Mouse (Mus musculus) heart, adult 2 months (tissue): ENCODE measurements at regions not wholly inside any gene's neighbourhood (a gene's known extent, or its start where the extent isn't known, plus 50 kb on each side); places are given as distances from the start of the nearest gene placed in this dataset.
"Not testable (repeated sequence)": the region's sequence is repeated elsewhere in the genome, so short reads cannot be mapped to it uniquely, and the experiment has no call there.

Source experiments
- DNase-seq, 2 experiments: peaks; one replicate each; pipeline ENCODE4 v3.0.0; 2021
- H3K27ac ChIP-seq: fragments of 200-600 bp; 2 replicates; pipeline ENCODE4 v1.8.1; 2022
- H3K27me3 ChIP-seq: fragments of 200-500 bp; 2 replicates; pipeline ENCODE4 v1.6.1; 2012; ENCODE audit warnings: mild to moderate bottlenecking, low read length, inconsistent platforms, mixed read lengths; ENCODE audit not compliant: control insufficient read depth, insufficient read depth
- H3K36me3 ChIP-seq: fragments of 200-500 bp; 2 replicates; pipeline ENCODE4 v1.6.1; 2012; ENCODE audit warnings: low read length, inconsistent platforms; ENCODE audit not compliant: control insufficient read depth, insufficient read depth
- H3K4me1 ChIP-seq: fragments of 200-500 bp; 2 replicates; pipeline ENCODE4 v1.6.1; 2011; ENCODE audit warnings: low read length; ENCODE audit not compliant: control insufficient read depth, insufficient read depth
- H3K4me3 ChIP-seq: fragments of 200-600 bp; 2 replicates; pipeline ENCODE4 v1.8.1; 2022
- H3K79me2 ChIP-seq: fragments of 200-500 bp; replicated peaks from 2 replicates; pipeline ENCODE4 v1.6.1; 2012; ENCODE audit warnings: mild to moderate bottlenecking, inconsistent platforms, low read length, moderate library complexity, mixed read lengths; ENCODE audit not compliant: control insufficient read depth, insufficient read depth
- H3K9ac ChIP-seq: fragments of 200-500 bp; 2 replicates; pipeline ENCODE4 v1.6.1; 2012; ENCODE audit warnings: low read depth, mild to moderate bottlenecking, control low read depth, inconsistent platforms, low read length, mixed read lengths
- CTCF ChIP-seq: fragments of 200-600 bp; IDR thresholded peaks from 2 replicates; pipeline ENCODE4 v1.8.1; 2022; ENCODE audit warnings: antibody characterized with exemption, mild to moderate bottlenecking, moderate library complexity
- EP300 ChIP-seq: fragments of 200-500 bp; IDR thresholded peaks from 2 replicates; pipeline ENCODE4 v1.6.1; 2011; ENCODE audit warnings: low read depth, low read length, control low read depth; ENCODE audit not compliant: insufficient read depth
- POLR2A ChIP-seq: fragments of 200-500 bp; IDR thresholded peaks from 2 replicates; pipeline ENCODE4 v1.6.1; 2011; ENCODE audit warnings: mild to moderate bottlenecking, low read depth, low read length, control low read depth; ENCODE audit not compliant: insufficient read depth
- whole genome bisulfite sequencing: fragments of 180-500 bp; shearing (Covaris S2); methylation state at CpG from one replicate; pipeline ENCODE4 v1.1.7; 2018; 5-methylcytosine and 5-hydroxymethylcytosine counted together
- intact Hi-C: fragments of 180-260 bp; cut with DNase I; formaldehyde crosslinking; loops from one replicate; pipeline ENCODE4 v1.15.1; 2025

GRCm38 (mm10) chr1:95468772-95469171 lies 155.3 kb downstream of the Fam174a start:
- no peak overlapping the region for H3K27ac ChIP-seq
- intact Hi-C loops = no loop called here
- H3K9ac ChIP-seq = no peak overlapping the region
- no peak for DNase-seq
- H3K4me1 ChIP-seq = no peaks in the 10 kb centered on the region; the same call in 1 of the 2 replicates
- H3K79me2 ChIP-seq = no peaks in the 10 kb centered on the region
- no peak for TF ChIP-seq CTCF
- TF ChIP-seq EP300 = no peak
- no peak for TF ChIP-seq POLR2A
- no peaks in the 10 kb centered on the region for H3K36me3 ChIP-seq
- WGBS = 78% methylated on average over 2 of the region's 2 CpGs
- no peaks in the 10 kb centered on the region for H3K27me3 ChIP-seq
- no peak overlapping the region for H3K4me3 ChIP-seq

DNA sequence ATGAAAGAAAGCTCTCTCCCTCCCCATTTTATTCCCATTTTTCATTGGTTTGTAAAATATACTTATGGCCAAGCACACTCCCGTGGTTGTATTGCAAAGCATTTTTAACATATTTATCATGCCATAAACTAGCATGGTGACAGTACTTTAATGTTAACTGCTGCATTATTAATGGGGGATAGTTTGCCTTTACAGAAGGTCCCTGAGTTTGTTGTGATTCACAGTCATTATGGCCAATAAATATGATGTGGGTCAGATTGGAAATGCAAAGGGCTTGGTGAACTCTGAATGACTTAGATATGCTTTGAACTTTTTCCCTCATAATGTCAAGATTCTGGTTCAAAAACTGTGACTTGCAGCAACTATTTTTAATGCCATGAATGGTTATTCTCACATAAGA lies 157.1 kb downstream of the Fam174a start:
- H3K27me3 ChIP-seq = no peaks in the 10 kb centered on the region
- no peak overlapping the region for H3K27ac ChIP-seq
- intact Hi-C loops = no loop called here
- H3K9ac ChIP-seq = no peak overlapping the region
- H3K36me3 ChIP-seq = no peaks in the 10 kb centered on the region
- TF ChIP-seq EP300 = no peak
- TF ChIP-seq POLR2A = no peak
- TF ChIP-seq CTCF = no peak
- no peak overlapping the region for H3K4me3 ChIP-seq
- no peaks in the 10 kb centered on the region for H3K79me2 ChIP-seq
- DNase-seq = no peak
- WGBS = 65% methylated on average over 1 of the region's 1 CpGs
- H3K4me1 ChIP-seq = no peaks in the 10 kb centered on the region; the same call in 1 of the 2 replicates

GRCm38 (mm10) chr1:95493004-95493403 lies 174.4 kb downstream of the St8sia4 start:
- intact Hi-C loops = no loop called here
- H3K79me2 ChIP-seq = no peaks in the 10 kb centered on the region
- H3K4me1 ChIP-seq = no peaks in the 10 kb centered on the region
- no peaks in the 10 kb centered on the region for H3K36me3 ChIP-seq
- no peak for DNase-seq
- H3K27me3 ChIP-seq = no peaks in the 10 kb centered on the region
- no peak for TF ChIP-seq EP300
- TF ChIP-seq CTCF = no peak
- no peak for TF ChIP-seq POLR2A
- no peak overlapping the region for H3K27ac ChIP-seq
- H3K9ac ChIP-seq = no peak overlapping the region
- no peak overlapping the region for H3K4me3 ChIP-seq

- H3K4me1 ChIP-seq, H3K79me2 ChIP-seq, H3K36me3 ChIP-seq, DNase-seq, H3K27me3 ChIP-seq, H3K9ac ChIP-seq, intact Hi-C loops, H3K27ac ChIP-seq, H3K4me3 ChIP-seq: not testable (repeated sequence)
Measured at GRCm38 (mm10) chr1:95500671-95501070, 166.7 kb downstream of the St8sia4 start.

- H3K9ac ChIP-seq = no peak overlapping the region
- no peaks in the 10 kb centered on the region for H3K27me3 ChIP-seq
- WGBS = 89% methylated on average over 2 of the region's 2 CpGs
- intact Hi-C loops = no loop called here
- no peaks in the 10 kb centered on the region for H3K79me2 ChIP-seq
- no peaks in the 10 kb centered on the region for H3K36me3 ChIP-seq
- H3K4me1 ChIP-seq = no peaks in the 10 kb centered on the region
- no peak overlapping the region for H3K4me3 ChIP-seq
- no peak for DNase-seq
- TF ChIP-seq EP300 (no peak), POLR2A (no peak), CTCF (no peak)
- no peak overlapping the region for H3K27ac ChIP-seq
Measured at GRCm38 (mm10) chr1:95508718-95509117, 158.7 kb downstream of the St8sia4 start.

DNA sequence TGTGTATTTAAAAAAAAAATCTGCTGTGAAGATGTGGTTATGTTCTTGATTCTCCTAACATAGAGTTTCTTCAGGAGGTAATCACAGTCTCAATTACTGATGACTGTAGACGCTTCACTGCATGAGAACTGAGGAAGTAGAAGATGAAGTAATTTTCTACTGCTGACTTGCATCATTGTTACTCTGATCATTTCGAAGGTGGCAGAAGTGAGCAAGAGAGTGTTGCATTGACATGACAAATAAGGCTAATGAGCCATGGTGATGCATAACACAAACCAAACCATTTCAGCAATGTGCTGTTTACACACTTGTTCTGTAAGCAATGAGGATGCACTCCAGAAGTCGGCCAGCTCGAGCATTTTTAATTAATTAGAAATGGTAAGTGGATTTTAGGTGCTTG lies 138.6 kb downstream of the St8sia4 start:
- no peak overlapping the region for H3K27ac ChIP-seq
- no peaks in the 10 kb centered on the region for H3K4me1 ChIP-seq
- H3K4me3 ChIP-seq = no peak overlapping the region
- intact Hi-C loops = no loop called here
- DNase-seq = no peak
- TF ChIP-seq CTCF (no peak), EP300 (no peak), POLR2A (no peak)
- WGBS = 65% methylated on average over 4 of the region's 4 CpGs
- no peaks in the 10 kb centered on the region for H3K79me2 ChIP-seq
- no peaks in the 10 kb centered on the region for H3K27me3 ChIP-seq
- no peak overlapping the region for H3K9ac ChIP-seq
- no peaks in the 10 kb centered on the region for H3K36me3 ChIP-seq

DNA sequence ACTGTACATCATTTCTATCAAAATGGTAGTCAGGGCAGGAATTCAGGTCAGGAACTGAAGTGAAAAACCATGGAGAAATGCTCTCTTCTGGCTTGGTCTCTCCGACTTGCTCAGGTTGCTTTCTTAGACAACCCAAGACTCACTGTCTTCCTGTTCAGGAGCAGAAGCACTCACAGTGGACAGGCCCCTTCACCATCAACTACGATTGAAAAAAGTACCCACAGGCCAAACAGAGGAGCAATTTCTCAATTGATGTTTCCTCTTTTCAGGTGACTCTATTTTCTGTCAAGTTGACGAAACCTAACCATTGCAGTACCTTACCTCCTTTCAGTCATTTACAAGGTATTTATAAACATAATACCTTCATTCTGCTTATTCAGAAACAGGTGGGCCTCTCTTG lies 136.4 kb downstream of the St8sia4 start:
- H3K27ac ChIP-seq = no peak overlapping the region
- no peak overlapping the region for H3K9ac ChIP-seq
- intact Hi-C loops = no loop called here
- H3K4me3 ChIP-seq = no peak overlapping the region
- no peaks in the 10 kb centered on the region for H3K36me3 ChIP-seq
- no peaks in the 10 kb centered on the region for H3K79me2 ChIP-seq
- no peaks in the 10 kb centered on the region for H3K27me3 ChIP-seq
- WGBS = 77% methylated on average over 3 of the region's 3 CpGs
- DNase-seq = no peak
- no peak for TF ChIP-seq POLR2A
- TF ChIP-seq EP300 = no peak
- no peak for TF ChIP-seq CTCF
- H3K4me1 ChIP-seq = no peaks in the 10 kb centered on the region
